Mouse (Mus musculus) cortical plate, adult 2 months (tissue): ENCODE results near the gene Gse1.

Source experiments
- CTCF ChIP-seq: fragments of 200-500 bp; IDR thresholded peaks from 2 replicates; pipeline ENCODE4 v1.5.1; 2011; ENCODE audit warnings: mild to moderate bottlenecking, control low read depth, low read length; ENCODE audit not compliant: insufficient read depth; ENCODE audit errors: extremely low read depth
- POLR2A ChIP-seq: fragments of 200-500 bp; IDR thresholded peaks from 2 replicates; pipeline ENCODE4 v1.6.1; 2011; ENCODE audit warnings: mild to moderate bottlenecking, low read length, control low read depth; ENCODE audit not compliant: insufficient read depth; ENCODE audit errors: extremely low read depth

- TF ChIP-seq CTCF = no peak
- TF ChIP-seq POLR2A = no peak
These were observed 277.5 kb downstream of the Gse1 start for GRCm38 (mm10) chr8:120505619-120506310.
